Mouse (Mus musculus): ENCODE measurements at regions not wholly inside any gene's neighbourhood (a gene's known extent, or its start where the extent isn't known, plus 50 kb on each side); places are given as distances from the start of the nearest gene placed in this dataset.

GRCm38 (mm10) chr8:18536059-18536458 lies 442.0 kb downstream of the Defb40 start:
- no peak for DNase-seq
- 78% methylated on average over 2 of the region's 2 CpGs for WGBS
- no peak overlapping the region for H3K27ac ChIP-seq (ENCODE audit: insufficient read depth, low read length)
- H3K4me3 ChIP-seq (replicated peaks; ENCODE audit: insufficient read depth, low read depth, low read length): no peak overlapping the region
- TF ChIP-seq POLR2A (IDR thresholded peaks at IDR 0.05; ENCODE audit: borderline replicate concordance, insufficient read depth, low read length): no peak
- no peak for TF ChIP-seq CTCF (IDR thresholded peaks at IDR 0.05; ENCODE audit: borderline replicate concordance, insufficient read depth, low read depth, low read length)
- H3K27me3 ChIP-seq (ENCODE audit: control insufficient read depth, insufficient read depth, low read length): no peaks in the 10 kb centered on the region
- H3K4me1 ChIP-seq (ENCODE audit: control insufficient read depth, insufficient read depth, low read length): no peaks in the 10 kb centered on the region

GRCm38 (mm10) chr8:18528120-18528519 lies 449.9 kb downstream of the Defb40 start:
- Histone ChIP-seq H3K4me1 (ENCODE audit: control insufficient read depth, insufficient read depth, low read length) (no peaks in the 10 kb centered on the region), H3K4me3 (replicated peaks; ENCODE audit: insufficient read depth, low read depth, low read length) (no peak overlapping the region), H3K27me3 (ENCODE audit: control insufficient read depth, insufficient read depth, low read length) (no peaks in the 10 kb centered on the region), H3K27ac (ENCODE audit: insufficient read depth, low read length) (no peak overlapping the region)
- TF ChIP-seq CTCF (IDR thresholded peaks at IDR 0.05; ENCODE audit: borderline replicate concordance, insufficient read depth, low read depth, low read length) (no peak), POLR2A (IDR thresholded peaks at IDR 0.05; ENCODE audit: borderline replicate concordance, insufficient read depth, low read length) (no peak)
- no peak for DNase-seq
- 83% methylated on average over 6 of the region's 6 CpGs for WGBS

- TF ChIP-seq POLR2A (IDR thresholded peaks at IDR 0.05; ENCODE audit: borderline replicate concordance, insufficient read depth, low read length) (no peak), CTCF (IDR thresholded peaks at IDR 0.05; ENCODE audit: borderline replicate concordance, insufficient read depth, low read depth, low read length) (no peak)
- no peak overlapping the region for H3K4me3 ChIP-seq (replicated peaks; ENCODE audit: insufficient read depth, low read depth, low read length)
- DNase-seq: no peak
- no peaks in the 10 kb centered on the region for H3K27me3 ChIP-seq (ENCODE audit: control insufficient read depth, insufficient read depth, low read length)
- H3K27ac ChIP-seq (ENCODE audit: insufficient read depth, low read length): no peak overlapping the region
- 63% methylated on average over 2 of the region's 2 CpGs for WGBS
- no peaks in the 10 kb centered on the region for H3K4me1 ChIP-seq (ENCODE audit: control insufficient read depth, insufficient read depth, low read length)
Measured at GRCm38 (mm10) chr8:18512409-18512808, 465.6 kb downstream of the Defb40 start.

DNA sequence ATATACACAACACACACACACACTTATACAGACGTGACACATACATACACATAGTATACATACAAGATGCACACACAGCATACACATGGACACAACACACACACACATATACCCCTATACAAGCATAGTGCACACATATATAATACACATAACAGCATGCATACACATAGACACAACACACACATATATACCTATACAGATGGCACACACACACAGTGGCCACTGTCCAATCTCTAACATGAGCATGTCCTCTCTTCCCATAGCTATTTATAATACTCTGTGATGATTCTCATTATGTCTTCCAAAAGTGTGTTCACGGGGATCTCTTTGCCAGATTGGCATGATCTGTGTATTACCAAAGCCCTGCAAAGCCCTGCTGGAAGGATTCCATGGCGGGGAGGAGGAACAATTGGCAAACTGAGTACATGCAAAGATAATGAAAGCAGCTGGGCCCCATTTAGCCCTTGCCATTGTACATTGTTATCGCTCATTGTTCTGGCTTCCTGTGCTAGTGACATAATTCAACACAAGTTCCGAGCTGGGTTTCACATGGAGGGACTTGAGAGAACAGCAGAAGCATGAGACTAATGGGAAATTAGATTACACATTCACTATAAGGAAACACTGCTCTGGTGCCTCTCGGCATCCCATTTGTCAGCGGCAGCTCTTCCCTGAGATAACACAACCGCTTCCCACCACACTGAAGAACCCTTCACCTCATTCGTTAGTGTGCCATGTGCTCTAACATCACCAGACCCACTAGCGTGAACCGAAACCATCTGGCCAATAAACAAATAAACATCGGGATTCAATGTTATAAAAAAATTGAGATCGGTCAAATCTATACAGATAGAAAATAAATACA lies 471.7 kb downstream of the Defb40 start:
- H3K27ac ChIP-seq (ENCODE audit: insufficient read depth, low read length): no peak overlapping the region
- TF ChIP-seq CTCF (IDR thresholded peaks at IDR 0.05; ENCODE audit: borderline replicate concordance, insufficient read depth, low read depth, low read length): no peak
- TF ChIP-seq POLR2A (IDR thresholded peaks at IDR 0.05; ENCODE audit: borderline replicate concordance, insufficient read depth, low read length): no peak
- DNase-seq: no peak
- H3K4me3 ChIP-seq (replicated peaks; ENCODE audit: insufficient read depth, low read depth, low read length): no peak overlapping the region
- WGBS: 61% methylated on average over 13 of the region's 13 CpGs
- no peaks in the 10 kb centered on the region for H3K27me3 ChIP-seq (ENCODE audit: control insufficient read depth, insufficient read depth, low read length)
- H3K4me1 ChIP-seq (ENCODE audit: control insufficient read depth, insufficient read depth, low read length): no peaks in the 10 kb centered on the region

DNA sequence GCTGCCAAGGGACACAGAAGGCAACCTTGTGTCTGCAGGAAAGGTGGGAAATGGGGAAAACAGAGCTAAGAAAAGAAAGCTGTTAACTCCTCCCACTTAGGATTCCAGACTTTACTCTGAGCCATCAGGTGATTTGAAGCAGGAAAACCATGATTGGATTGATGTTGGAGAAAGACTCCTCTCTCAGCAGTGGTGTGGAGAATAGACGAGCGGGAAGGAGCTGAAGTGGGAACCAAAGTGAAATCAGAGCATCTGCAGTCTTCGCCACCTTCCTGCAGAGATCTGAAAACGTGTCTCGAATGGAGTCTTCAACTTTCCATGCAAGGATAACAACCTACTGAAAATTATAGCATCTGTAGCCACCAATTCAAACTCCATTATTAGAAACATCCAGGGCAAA lies 487.4 kb downstream of the Defb40 start:
- no peak overlapping the region for H3K4me3 ChIP-seq (replicated peaks; ENCODE audit: insufficient read depth, low read depth, low read length)
- 83% methylated on average over 5 of the region's 5 CpGs for WGBS
- DNase-seq: no peak
- no peak for TF ChIP-seq CTCF (IDR thresholded peaks at IDR 0.05; ENCODE audit: borderline replicate concordance, insufficient read depth, low read depth, low read length)
- H3K27me3 ChIP-seq (ENCODE audit: control insufficient read depth, insufficient read depth, low read length): no peaks in the 10 kb centered on the region
- no peak overlapping the region for H3K27ac ChIP-seq (ENCODE audit: insufficient read depth, low read length)
- H3K4me1 ChIP-seq (ENCODE audit: control insufficient read depth, insufficient read depth, low read length): no peaks in the 10 kb centered on the region

DNA sequence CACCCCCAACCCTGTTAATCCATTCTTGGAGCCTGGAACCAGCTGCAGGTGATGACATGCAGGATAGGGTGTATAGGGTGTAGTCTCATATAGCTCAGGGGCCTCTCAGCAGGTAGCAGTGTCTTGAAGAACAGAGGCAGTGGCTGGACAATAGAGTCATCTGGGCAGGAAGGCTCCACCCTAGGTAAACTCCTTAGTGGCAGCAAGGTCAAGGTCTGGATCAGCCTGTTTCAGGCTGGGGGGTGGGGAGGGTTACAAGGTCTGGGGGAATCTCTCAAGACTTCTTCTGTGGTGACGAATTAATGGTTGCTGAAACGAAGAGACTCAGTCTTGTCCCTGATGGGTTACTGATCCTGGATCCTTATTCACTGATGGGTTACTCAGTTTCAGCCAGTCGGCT lies 498.0 kb downstream of the Defb40 start:
- 88% methylated on average over 3 of the region's 3 CpGs for WGBS

GRCm38 (mm10) chr8:18478166-18478565 lies 499.9 kb downstream of the Defb40 start:
- no peak for TF ChIP-seq CTCF (IDR thresholded peaks at IDR 0.05; ENCODE audit: borderline replicate concordance, insufficient read depth, low read depth, low read length)
- TF ChIP-seq POLR2A (IDR thresholded peaks at IDR 0.05; ENCODE audit: borderline replicate concordance, insufficient read depth, low read length): no peak
- DNase-seq: no peak
- Histone ChIP-seq H3K27me3 (ENCODE audit: control insufficient read depth, insufficient read depth, low read length) (no peaks in the 10 kb centered on the region), H3K4me3 (replicated peaks; ENCODE audit: insufficient read depth, low read depth, low read length) (no peak overlapping the region), H3K4me1 (ENCODE audit: control insufficient read depth, insufficient read depth, low read length) (no peaks in the 10 kb centered on the region), H3K27ac (ENCODE audit: insufficient read depth, low read length) (no peak overlapping the region)
- WGBS: 81% methylated on average over 4 of the region's 4 CpGs

More for the DNA sequence above, 498.0 kb downstream of the Defb40 start:
- Histone ChIP-seq H3K27ac (ENCODE audit: insufficient read depth, low read length) (no peak overlapping the region), H3K4me3 (replicated peaks; ENCODE audit: insufficient read depth, low read depth, low read length) (no peak overlapping the region), H3K27me3 (ENCODE audit: control insufficient read depth, insufficient read depth, low read length) (no peaks in the 10 kb centered on the region), H3K4me1 (ENCODE audit: control insufficient read depth, insufficient read depth, low read length) (no peaks in the 10 kb centered on the region)
- no peak for DNase-seq
- TF ChIP-seq POLR2A (IDR thresholded peaks at IDR 0.05; ENCODE audit: borderline replicate concordance, insufficient read depth, low read length): no peak
- no peak for TF ChIP-seq CTCF (IDR thresholded peaks at IDR 0.05; ENCODE audit: borderline replicate concordance, insufficient read depth, low read depth, low read length)

DNA sequence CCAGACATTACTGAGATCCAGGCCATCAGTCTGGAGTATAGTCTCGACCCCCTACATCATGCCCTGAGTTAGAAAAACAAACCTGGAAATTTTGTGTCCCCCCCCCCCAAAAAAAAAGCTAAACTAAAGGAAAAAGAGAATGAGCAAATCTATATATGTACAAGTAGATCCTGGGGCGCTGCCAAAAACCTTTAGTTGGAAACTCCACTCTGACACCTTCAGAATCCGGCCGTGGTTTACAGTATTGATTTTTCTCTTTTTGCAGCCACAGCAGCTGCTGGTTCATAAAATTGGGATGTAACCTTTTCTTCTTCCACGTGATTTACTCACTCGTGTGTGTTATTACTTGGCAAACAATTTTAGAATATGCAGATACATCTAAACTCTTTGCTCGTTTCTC lies 510.5 kb downstream of the Defb40 start:
- no peak for DNase-seq
- WGBS: 66% methylated on average over 7 of the region's 7 CpGs
- TF ChIP-seq CTCF (IDR thresholded peaks at IDR 0.05; ENCODE audit: borderline replicate concordance, insufficient read depth, low read depth, low read length): no peak
- TF ChIP-seq POLR2A (IDR thresholded peaks at IDR 0.05; ENCODE audit: borderline replicate concordance, insufficient read depth, low read length): no peak

More for the DNA sequence above, 510.5 kb downstream of the Defb40 start:
- Histone ChIP-seq H3K4me3 (replicated peaks; ENCODE audit: insufficient read depth, low read depth, low read length) (no peak overlapping the region), H3K27ac (ENCODE audit: insufficient read depth, low read length) (no peak overlapping the region), H3K4me1 (ENCODE audit: control insufficient read depth, insufficient read depth, low read length) (no peaks in the 10 kb centered on the region), H3K27me3 (ENCODE audit: control insufficient read depth, insufficient read depth, low read length) (no peaks in the 10 kb centered on the region)
